Mouse (Mus musculus) hindbrain, embryonic 11.5 days (tissue): ENCODE results near the gene Galc. TPM values are rescaled to one million over a fixed set of nuclear protein-coding genes. Genes with fewer than 3 reads are reported as not detected.

Source experiments
- ATAC-seq: fragments of 200-750 bp; cut with Nextera tagmentation; 2 replicates; pipeline ENCODE4 v1.8.0; 2017; ENCODE audit warnings: mild to moderate bottlenecking, moderate TSS enrichment, moderate library complexity; ENCODE audit not compliant: low FRiP score
- DNase-seq: peaks from one replicate; pipeline ENCODE4 v3.0.0-alpha.2; 2015; ENCODE audit warnings: low spot score
- H3K27ac ChIP-seq: fragments of 300-500 bp; sonication (generic); 2 replicates; pipeline ENCODE4 v1.5.1; 2014; ENCODE audit warnings: mild to moderate bottlenecking, low read depth, low read length
- H3K27me3 ChIP-seq: fragments of 300-500 bp; sonication (generic); 2 replicates; pipeline ENCODE4 v1.6.1; 2014; ENCODE audit warnings: mild to moderate bottlenecking, low read length, moderate library complexity, mixed read lengths; ENCODE audit not compliant: control insufficient read depth, insufficient read depth
- H3K36me3 ChIP-seq: fragments of 300-500 bp; sonication (generic); 2 replicates; pipeline ENCODE4 v1.6.1; 2014; ENCODE audit warnings: mild to moderate bottlenecking, low read length, moderate library complexity, mixed read lengths; ENCODE audit not compliant: control insufficient read depth, insufficient read depth
- H3K4me1 ChIP-seq: fragments of 300-500 bp; sonication (generic); replicated peaks from 2 replicates; pipeline ENCODE4 v1.6.1; 2014; ENCODE audit warnings: low read length, mixed read lengths; ENCODE audit not compliant: control insufficient read depth, insufficient read depth
- H3K4me2 ChIP-seq: fragments of 300-500 bp; sonication (generic); replicated peaks from 2 replicates; pipeline ENCODE4 v1.6.1; 2014; ENCODE audit warnings: mild to moderate bottlenecking, low read depth, low read length
- H3K4me3 ChIP-seq: fragments of 300-500 bp; sonication (generic); 2 replicates; pipeline ENCODE4 v1.5.1; 2014; ENCODE audit warnings: low read depth, low read length
- H3K9ac ChIP-seq: fragments of 300-500 bp; sonication (generic); 2 replicates; pipeline ENCODE4 v1.6.1; 2014; ENCODE audit warnings: low read depth, low read length
- H3K9me3 ChIP-seq: fragments of 300-500 bp; sonication (generic); 2 replicates; pipeline ENCODE4 v1.6.1; 2016; ENCODE audit warnings: low read length; ENCODE audit not compliant: control insufficient read depth
- WGBS: fragments of 180-500 bp; shearing (Covaris S2); extraction: QIAGEN DNeasy Blood & Tissue Kit; methylation state at CpG from one replicate; pipeline ENCODE4 v1.1.7; 2014; 5-methylcytosine and 5-hydroxymethylcytosine counted together
- polyA plus RNA-seq: library from polyadenylated mRNA; unstranded; fragments of >200 nt; fragmentation: Nextera tagmentation; extraction: Ambion mirVana; gene quantifications from 2 replicates; pipeline ENCODE4 v1.2.1, GENCODE M21; 2014

Galc gene
- polyA plus RNA-seq, 1 experiment from 2014 or later = 12.2 TPM

DNA sequence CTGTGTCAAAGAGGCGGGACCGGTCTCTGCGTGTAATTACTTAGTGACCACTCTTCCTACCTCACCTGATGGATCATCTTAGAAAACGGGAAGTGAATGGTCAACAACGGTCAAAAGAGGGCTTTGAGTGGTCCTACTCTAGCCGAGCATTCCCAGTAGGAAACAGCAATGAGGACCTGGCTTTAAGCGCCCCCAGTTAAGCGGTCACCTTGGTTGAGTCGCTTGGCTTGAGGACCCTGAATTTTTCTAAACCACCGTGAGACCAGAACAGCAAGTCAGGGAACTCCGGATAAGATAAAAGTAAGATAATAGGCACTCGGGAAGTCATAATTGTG is 226 bp upstream of the Galc start:
- no peaks in the 10 kb centered on the region for H3K9me3 ChIP-seq
- no peak for DNase-seq
- H3K4me1 ChIP-seq = no peaks in the 10 kb centered on the region
- no peak for ATAC-seq
- H3K4me3 ChIP-seq = peak overlapping the region; percentile 67
- peak overlapping the region; percentile 97 for H3K27ac ChIP-seq
- H3K27me3 ChIP-seq = no peaks in the 10 kb centered on the region
- WGBS = 6% methylated on average over 12 of the region's 12 CpGs
- H3K9ac ChIP-seq = peak overlapping the region; percentile 84
- H3K36me3 ChIP-seq = no peaks in the 10 kb centered on the region
- peak overlapping the region; percentile 61 for H3K4me2 ChIP-seq

DNA sequence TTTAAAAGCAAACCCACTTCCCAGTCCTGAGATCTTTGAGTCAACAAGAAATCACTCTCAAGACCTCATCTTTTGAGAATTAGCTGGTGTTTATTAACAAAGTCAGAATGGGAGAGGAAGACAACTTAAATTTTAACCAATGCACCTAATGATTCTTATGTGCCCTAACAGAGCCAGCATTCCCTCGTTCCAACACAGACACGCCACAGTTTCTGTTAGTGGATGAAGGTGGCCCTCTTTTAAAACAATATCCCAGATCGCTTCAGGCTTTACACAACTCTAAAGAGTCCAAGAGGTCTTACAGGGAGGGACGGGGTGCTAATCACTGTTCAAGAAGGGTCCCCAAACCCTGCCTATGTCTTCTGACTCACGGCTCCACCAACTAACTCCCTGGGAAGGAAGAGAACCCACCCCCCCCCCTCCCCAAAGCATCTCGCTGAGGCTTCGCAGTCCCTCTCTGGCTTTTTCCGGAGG is 851 bp downstream of the Galc start:
- WGBS = 2% methylated on average over 7 of the region's 8 CpGs
- peak overlapping the region; percentile 84 for H3K9ac ChIP-seq
- peak overlapping the region; percentile 61 for H3K4me2 ChIP-seq
- peak overlapping the region; percentile 67 for H3K4me3 ChIP-seq
- no peaks in the 10 kb centered on the region for H3K36me3 ChIP-seq
- DNase-seq (no peak), ATAC-seq (no peak)
- no peaks in the 10 kb centered on the region for H3K9me3 ChIP-seq
- no peaks in the 10 kb centered on the region for H3K27me3 ChIP-seq
- peak overlapping the region; percentile 97 for H3K27ac ChIP-seq
- no peaks in the 10 kb centered on the region for H3K4me1 ChIP-seq

DNA sequence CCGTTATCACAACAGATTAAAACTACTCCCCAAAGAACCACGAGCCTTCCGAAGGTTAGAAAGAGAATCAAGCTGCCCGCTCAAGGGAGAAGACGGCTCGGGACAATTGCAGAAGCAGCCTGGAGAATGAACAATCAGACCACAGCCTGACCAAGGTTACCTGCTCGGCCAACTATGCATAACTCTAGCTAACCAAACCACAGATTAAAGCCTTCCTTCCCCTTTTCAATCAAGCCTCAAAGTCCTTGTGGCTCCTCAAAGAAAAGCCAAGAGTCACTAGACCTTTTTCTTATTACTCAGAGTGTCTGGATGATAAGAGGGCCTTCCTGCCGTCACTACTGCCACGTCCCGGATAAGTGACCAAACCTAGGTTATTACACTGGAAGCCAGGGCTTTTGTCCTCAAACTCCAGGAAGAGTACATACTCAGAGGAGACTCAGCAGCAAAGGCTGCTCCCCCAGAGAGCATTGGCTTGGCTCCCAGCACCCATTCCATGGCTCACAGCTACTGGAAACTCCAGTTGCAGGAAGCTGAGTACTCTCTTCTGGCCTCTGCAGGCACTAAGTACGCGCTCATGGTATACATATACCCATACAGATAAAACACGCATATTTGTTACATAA is 3.8 kb downstream of the Galc start:
- H3K4me2 ChIP-seq = no peak overlapping the region
- H3K4me1 ChIP-seq = no peaks in the 10 kb centered on the region
- DNase-seq (no peak), ATAC-seq (no peak)
- no peak overlapping the region for H3K4me3 ChIP-seq
- no peaks in the 10 kb centered on the region for H3K9me3 ChIP-seq
- no peak overlapping the region for H3K27ac ChIP-seq
- no peaks in the 10 kb centered on the region for H3K27me3 ChIP-seq
- H3K9ac ChIP-seq = no peak overlapping the region
- 89% methylated on average over 13 of the region's 13 CpGs for WGBS
- no peaks in the 10 kb centered on the region for H3K36me3 ChIP-seq

DNA sequence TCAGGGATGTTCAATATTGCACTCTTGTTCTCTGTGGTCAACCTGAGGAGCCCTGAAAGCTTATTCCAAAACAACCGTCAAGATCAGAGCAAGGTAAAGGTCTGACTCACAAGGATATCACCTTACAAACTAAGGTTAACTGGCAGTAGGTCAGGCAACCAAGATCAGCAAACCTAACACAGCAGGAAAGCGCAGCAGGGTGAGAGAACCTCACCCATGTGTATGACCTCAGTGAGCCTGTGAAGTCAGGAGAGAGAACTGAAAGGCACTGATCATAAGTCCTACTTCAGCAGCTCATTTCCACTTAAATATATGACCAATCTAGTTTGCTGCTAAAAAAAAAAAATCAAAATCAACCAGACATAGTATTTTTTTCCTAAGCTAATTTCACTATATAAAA is 6.8 kb downstream of the Galc start:
- H3K9me3 ChIP-seq = no peaks in the 10 kb centered on the region
- H3K36me3 ChIP-seq = no peaks in the 10 kb centered on the region
- DNase-seq = no peak
- WGBS = 71% methylated on average over 2 of the region's 2 CpGs
- no peak overlapping the region for H3K9ac ChIP-seq
- no peak for ATAC-seq
- H3K27ac ChIP-seq = no peak overlapping the region
- H3K27me3 ChIP-seq = no peaks in the 10 kb centered on the region
- no peaks in the 10 kb centered on the region for H3K4me1 ChIP-seq
- no peak overlapping the region for H3K4me3 ChIP-seq
- H3K4me2 ChIP-seq = no peak overlapping the region

DNA sequence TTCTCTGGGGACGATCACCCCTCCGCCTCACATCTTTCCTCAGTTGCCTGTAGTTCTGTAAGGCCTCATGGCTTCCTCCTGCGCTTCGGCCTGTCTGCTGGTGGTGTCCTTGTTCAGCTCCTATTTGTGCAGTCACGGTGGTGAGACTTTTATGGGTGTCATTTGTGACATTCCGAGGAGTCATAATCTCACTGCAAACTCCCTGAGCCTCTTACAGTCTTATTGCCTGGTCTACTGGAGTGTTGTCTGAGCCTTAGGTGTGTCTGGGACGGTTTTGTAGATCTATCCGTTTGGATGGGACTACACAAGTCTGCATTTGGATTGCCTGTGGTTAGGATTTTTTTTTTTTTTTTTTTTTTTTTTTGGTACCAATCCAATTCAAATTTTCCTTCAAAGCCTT is 8.9 kb downstream of the Galc start:
- H3K36me3 ChIP-seq = no peaks in the 10 kb centered on the region
- whole genome bisulfite sequencing = 90% methylated on average over 8 of the region's 8 CpGs
- no peak overlapping the region for H3K4me2 ChIP-seq
- no peaks in the 10 kb centered on the region for H3K27me3 ChIP-seq
- ATAC-seq (no peak), DNase-seq (no peak)
- H3K9ac ChIP-seq = no peak overlapping the region
- no peaks in the 10 kb centered on the region for H3K9me3 ChIP-seq
- no peak overlapping the region for H3K27ac ChIP-seq
- no peaks in the 10 kb centered on the region for H3K4me1 ChIP-seq
- H3K4me3 ChIP-seq = no peak overlapping the region

DNA sequence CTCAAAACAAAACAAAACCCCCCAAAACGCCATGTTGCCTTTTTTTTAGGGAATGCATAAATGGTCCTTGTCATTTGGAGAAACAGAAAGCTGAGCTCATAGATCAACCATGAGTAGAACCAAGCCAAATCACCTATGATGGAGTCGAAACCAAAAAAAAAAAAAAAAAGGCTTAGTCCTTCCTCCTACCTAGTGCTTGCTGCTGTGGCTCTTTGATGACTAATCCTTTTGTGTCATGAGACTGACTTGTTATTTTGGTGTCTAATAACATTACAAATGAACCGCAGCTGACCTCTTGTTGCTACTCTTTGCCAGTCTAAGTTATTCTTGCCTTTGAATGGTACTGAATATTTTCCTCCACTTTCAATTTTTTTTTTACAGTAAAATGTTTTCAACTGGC is 9.6 kb downstream of the Galc start:
- no peak overlapping the region for H3K9ac ChIP-seq
- H3K4me2 ChIP-seq = no peak overlapping the region
- no peak overlapping the region for H3K27ac ChIP-seq
- H3K4me3 ChIP-seq = no peak overlapping the region
- DNase-seq (no peak), ATAC-seq (no peak)
- no peaks in the 10 kb centered on the region for H3K36me3 ChIP-seq
- H3K4me1 ChIP-seq = no peaks in the 10 kb centered on the region
- 86% methylated on average over 3 of the region's 3 CpGs for WGBS
- no peaks in the 10 kb centered on the region for H3K27me3 ChIP-seq
- no peaks in the 10 kb centered on the region for H3K9me3 ChIP-seq

DNA sequence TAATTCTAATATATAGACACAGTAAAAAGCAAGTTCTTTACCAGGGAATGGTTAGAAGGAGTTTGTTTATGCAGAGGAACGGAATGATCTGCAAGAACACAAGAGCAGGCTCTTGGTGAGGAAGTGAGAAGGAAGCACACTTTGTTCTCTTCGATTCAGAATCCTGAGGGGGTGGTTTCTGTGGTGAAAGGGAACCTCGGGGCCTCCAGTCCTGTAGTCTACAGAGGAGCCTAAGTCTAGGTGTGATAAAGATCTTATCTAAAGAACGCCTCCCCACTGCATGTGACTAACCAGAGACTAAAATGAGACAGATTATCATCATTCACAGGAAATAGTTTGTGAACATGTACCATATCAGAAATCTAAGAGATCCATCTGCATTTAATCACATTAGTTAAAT is 12.4 kb downstream of the Galc start:
- DNase-seq (no peak), ATAC-seq (no peak)
- no peaks in the 10 kb centered on the region for H3K27me3 ChIP-seq
- H3K9me3 ChIP-seq = no peaks in the 10 kb centered on the region
- H3K9ac ChIP-seq = no peak overlapping the region
- no peak overlapping the region for H3K27ac ChIP-seq
- H3K4me1 ChIP-seq = no peaks in the 10 kb centered on the region
- no peak overlapping the region for H3K4me2 ChIP-seq
- no peaks in the 10 kb centered on the region for H3K36me3 ChIP-seq
- no peak overlapping the region for H3K4me3 ChIP-seq
- WGBS = 91% methylated on average over 4 of the region's 4 CpGs

DNA sequence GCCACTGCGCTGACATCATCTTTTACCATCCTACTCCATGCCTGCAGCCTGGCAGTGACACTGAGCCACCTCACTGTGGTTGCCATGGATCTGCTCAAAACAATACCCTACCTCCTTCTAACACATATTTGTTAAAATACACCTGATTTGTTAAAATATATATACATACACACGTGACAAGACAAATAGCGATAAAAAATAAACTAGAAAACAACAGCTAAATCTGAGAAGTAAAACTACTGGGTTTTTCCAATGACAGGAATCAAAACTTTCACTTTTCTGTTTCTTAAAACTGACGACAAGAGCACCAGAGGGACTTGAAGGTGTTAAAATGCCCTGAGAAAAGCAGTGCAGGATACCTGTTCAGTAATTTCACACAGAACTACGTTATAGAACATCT is 14.4 kb downstream of the Galc start:
- H3K9ac ChIP-seq = no peak overlapping the region
- no peak overlapping the region for H3K4me2 ChIP-seq
- no peak overlapping the region for H3K27ac ChIP-seq
- DNase-seq = no peak
- no peak for ATAC-seq
- H3K27me3 ChIP-seq = no peaks in the 10 kb centered on the region
- H3K4me1 ChIP-seq = no peaks in the 10 kb centered on the region
- no peaks in the 10 kb centered on the region for H3K9me3 ChIP-seq
- WGBS = 92% methylated on average over 5 of the region's 5 CpGs
- no peak overlapping the region for H3K4me3 ChIP-seq
- H3K36me3 ChIP-seq = no peaks in the 10 kb centered on the region

DNA sequence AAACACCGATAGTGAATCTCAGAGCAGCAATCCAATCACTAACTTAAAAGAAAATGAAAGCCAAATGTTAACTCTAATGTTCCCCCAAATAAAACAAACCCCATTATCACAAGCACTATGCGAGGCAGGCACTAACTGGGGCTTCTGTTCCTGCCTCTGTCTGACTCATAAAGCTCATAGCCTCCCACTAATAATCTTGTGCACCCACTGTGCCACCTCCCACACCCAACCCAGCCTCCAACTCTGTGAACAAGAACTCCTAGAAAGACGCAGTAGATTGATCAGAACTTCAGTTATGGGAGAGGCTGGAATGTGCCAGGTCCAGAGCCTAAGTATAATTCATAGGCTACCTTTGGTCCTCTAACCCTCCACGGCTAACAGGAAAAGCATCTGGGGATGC is 15.1 kb downstream of the Galc start:
- ATAC-seq (no peak), DNase-seq (no peak)
- Histone ChIP-seq H3K27me3 (no peaks in the 10 kb centered on the region), H3K4me1 (no peaks in the 10 kb centered on the region), H3K9ac (no peak overlapping the region), H3K4me3 (no peak overlapping the region), H3K9me3 (no peaks in the 10 kb centered on the region), H3K4me2 (no peak overlapping the region), H3K36me3 (no peaks in the 10 kb centered on the region), H3K27ac (no peak overlapping the region)
- 94% methylated on average over 4 of the region's 4 CpGs for WGBS
